Mouse (Mus musculus) hindbrain, embryonic 14.5 days (tissue): ENCODE data around the gene Tmem110. TPM values are rescaled to one million over a fixed set of nuclear protein-coding genes. Genes with fewer than 3 reads are reported as not detected.
A peak's percentile ranks its signal among the peaks of the same experiment; 100 is the strongest.

Source experiments
- ATAC-seq: fragments of 200-750 bp; cut with Nextera tagmentation; 2 replicates; pipeline ENCODE4 v1.8.0; 2017; ENCODE audit warnings: moderate number of reproducible peaks, mild to moderate bottlenecking, moderate TSS enrichment, moderate library complexity; ENCODE audit not compliant: low FRiP score
- DNase-seq: peaks from one replicate; pipeline ENCODE4 v3.0.0-alpha.2; 2015; ENCODE audit warnings: low spot score
- H3K27ac ChIP-seq: fragments of 300-500 bp; sonication (generic); 2 replicates; pipeline ENCODE4 v1.5.1; 2014; ENCODE audit warnings: mild to moderate bottlenecking, moderate library complexity
- H3K27me3 ChIP-seq: fragments of 300-500 bp; sonication (generic); 2 replicates; pipeline ENCODE4 v1.6.1; 2014; ENCODE audit warnings: mild to moderate bottlenecking, low read length, mixed read lengths; ENCODE audit not compliant: control insufficient read depth, insufficient read depth
- H3K36me3 ChIP-seq: fragments of 300-500 bp; sonication (generic); replicated peaks from 2 replicates; pipeline ENCODE4 v1.6.1; 2014; ENCODE audit not compliant: control insufficient read depth, insufficient read depth
- H3K4me1 ChIP-seq: fragments of 300-500 bp; sonication (generic); replicated peaks from 2 replicates; pipeline ENCODE4 v1.6.1; 2014; ENCODE audit warnings: antibody characterized with exemption, low read length, mixed read lengths; ENCODE audit not compliant: control insufficient read depth, insufficient read depth
- H3K4me2 ChIP-seq: fragments of 300-500 bp; sonication (generic); replicated peaks from 2 replicates; pipeline ENCODE4 v1.6.1; 2014; ENCODE audit warnings: mild to moderate bottlenecking, moderate library complexity
- H3K4me3 ChIP-seq: fragments of 300-500 bp; sonication (generic); replicated peaks from 2 replicates; pipeline ENCODE4 v1.5.1; 2014; ENCODE audit warnings: mild to moderate bottlenecking, low read length
- H3K9ac ChIP-seq: fragments of 300-500 bp; sonication (generic); 2 replicates; pipeline ENCODE4 v1.6.1; 2014
- H3K9me3 ChIP-seq: fragments of 300-500 bp; sonication (generic); 2 replicates; pipeline ENCODE4 v1.6.1; 2016; ENCODE audit warnings: low read length; ENCODE audit not compliant: control insufficient read depth
- WGBS: fragments of 180-500 bp; shearing (Covaris S2); extraction: QIAGEN DNeasy Blood & Tissue Kit; methylation state at CpG from one replicate; pipeline ENCODE4 v1.1.7; 2014; 5-methylcytosine and 5-hydroxymethylcytosine counted together
- polyA plus RNA-seq: library from polyadenylated mRNA; unstranded; fragments of >200 nt; fragmentation: Nextera tagmentation; extraction: Ambion mirVana; gene quantifications from 2 replicates; pipeline ENCODE4 v1.2.1, GENCODE M21; 2014

Tmem110 gene
- polyA plus RNA-seq, result 21.6 and 24.0 TPM in 2 replicates

DNA sequence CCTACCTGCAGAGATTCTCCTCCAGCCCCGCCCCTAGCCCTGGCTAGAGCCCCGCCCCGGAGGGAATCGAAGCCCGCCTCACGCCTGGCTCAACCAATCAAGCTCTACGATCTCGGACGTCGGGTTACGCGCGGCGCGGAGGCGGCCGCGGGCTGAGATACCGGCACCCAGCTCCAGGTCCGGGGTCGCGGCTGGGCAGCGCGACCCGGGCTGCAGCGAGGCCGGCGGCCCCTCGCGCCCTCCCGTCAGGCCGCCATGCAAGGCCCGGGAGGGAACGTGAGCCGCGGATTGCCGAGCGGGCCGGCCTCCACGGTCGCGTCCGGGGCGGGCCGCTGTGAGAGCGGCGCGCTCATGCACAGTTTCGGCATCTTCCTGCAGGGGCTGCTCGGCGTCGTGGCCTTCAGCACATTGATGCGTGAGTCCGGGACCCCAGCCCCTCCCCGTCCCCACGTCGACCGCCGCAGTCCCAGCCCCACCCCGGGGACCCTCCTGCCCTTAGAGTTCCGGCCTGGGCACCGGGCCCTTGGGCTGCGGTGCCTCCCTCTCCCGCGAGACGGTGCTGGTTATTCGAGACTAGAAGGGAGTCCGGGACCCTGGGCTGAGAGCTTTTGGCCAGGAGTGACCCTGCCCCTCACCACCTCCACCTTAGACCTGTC, at the start of gene Tmem110:
Gene Tmem110, plus strand, starts transcription at position 115 of the 656 bp plus-strand sequence.
- H3K27ac ChIP-seq, result peak within 1 kb of the TSS; percentile 67
- H3K4me2 ChIP-seq, result peak within 1 kb of the TSS; percentile 75
- peak within 1 kb of the TSS; percentile 93 for H3K9ac ChIP-seq
- peaks cover 4% of the 10 kb centered on the region; the same call in 1 of the 2 replicates for H3K36me3 ChIP-seq
- peaks cover 16% of the 10 kb centered on the region for H3K4me1 ChIP-seq
- no peaks in the 10 kb centered on the region for H3K27me3 ChIP-seq
- DNase-seq, result peak; percentile 84
- peak; percentile 97 for ATAC-seq
- peak within 1 kb of the TSS; percentile 92 for H3K4me3 ChIP-seq
- WGBS, result under 1% methylated on average over 63 of the region's 68 CpGs
- no peaks in the 10 kb centered on the region for H3K9me3 ChIP-seq

DNA sequence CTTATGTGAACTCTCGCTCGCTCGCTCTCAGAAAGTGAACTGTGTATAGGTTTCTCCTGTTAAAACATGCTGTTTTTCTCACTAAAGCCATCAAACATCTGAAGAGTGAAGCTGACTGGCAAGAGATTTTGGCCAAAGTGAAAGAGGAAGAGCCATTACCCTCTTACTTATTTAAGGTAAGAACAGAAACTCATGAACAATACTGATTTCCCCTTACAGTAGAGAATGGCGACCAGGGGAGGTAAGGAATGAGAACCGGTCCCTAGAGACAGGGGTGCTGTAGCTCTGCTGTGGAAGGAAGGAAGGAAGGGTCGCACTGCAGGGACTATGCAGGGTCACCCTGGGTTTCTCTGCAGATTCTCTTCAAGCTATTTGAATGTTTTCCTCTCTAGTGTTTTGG, 40.8 kb upstream of the Tmem110 start:
- Histone ChIP-seq H3K4me1 (no peaks in the 10 kb centered on the region), H3K9me3 (no peaks in the 10 kb centered on the region), H3K27me3 (no peaks in the 10 kb centered on the region), H3K27ac (no peak overlapping the region), H3K36me3 (peaks cover 48% of the 10 kb centered on the region), H3K9ac (no peak overlapping the region), H3K4me3 (no peak overlapping the region), H3K4me2 (no peak overlapping the region)
- no peak for ATAC-seq
- 94% methylated on average over 6 of the region's 6 CpGs for WGBS
- no peak for DNase-seq

DNA sequence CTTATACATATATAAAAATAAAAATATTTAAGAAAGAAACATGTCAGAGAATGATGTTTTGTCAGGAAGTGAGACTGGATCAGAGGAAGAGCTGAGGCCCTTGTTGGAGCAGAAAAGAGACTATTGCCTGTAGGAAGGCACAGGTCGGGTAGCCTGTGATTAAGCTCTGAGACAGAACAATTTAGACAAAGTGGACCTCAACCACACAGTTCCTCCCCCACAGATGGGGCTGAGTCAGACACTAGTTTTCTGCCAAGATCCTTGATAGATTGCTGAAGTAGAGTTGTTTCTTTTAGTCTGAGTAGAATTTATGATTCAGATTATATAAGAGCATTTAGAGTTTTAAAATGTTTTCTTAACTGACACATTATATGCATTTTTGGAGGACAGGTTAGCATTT, 35.9 kb upstream of the Tmem110 start:
- Histone ChIP-seq H3K27me3 (no peaks in the 10 kb centered on the region), H3K36me3 (peaks cover 51% of the 10 kb centered on the region), H3K4me1 (no peaks in the 10 kb centered on the region), H3K9me3 (no peaks in the 10 kb centered on the region), H3K4me2 (no peak overlapping the region), H3K27ac (no peak overlapping the region), H3K4me3 (no peak overlapping the region), H3K9ac (no peak overlapping the region)
- WGBS, result 73% methylated on average over 1 of the region's 1 CpGs
- DNase-seq (no peak), ATAC-seq (no peak)

DNA sequence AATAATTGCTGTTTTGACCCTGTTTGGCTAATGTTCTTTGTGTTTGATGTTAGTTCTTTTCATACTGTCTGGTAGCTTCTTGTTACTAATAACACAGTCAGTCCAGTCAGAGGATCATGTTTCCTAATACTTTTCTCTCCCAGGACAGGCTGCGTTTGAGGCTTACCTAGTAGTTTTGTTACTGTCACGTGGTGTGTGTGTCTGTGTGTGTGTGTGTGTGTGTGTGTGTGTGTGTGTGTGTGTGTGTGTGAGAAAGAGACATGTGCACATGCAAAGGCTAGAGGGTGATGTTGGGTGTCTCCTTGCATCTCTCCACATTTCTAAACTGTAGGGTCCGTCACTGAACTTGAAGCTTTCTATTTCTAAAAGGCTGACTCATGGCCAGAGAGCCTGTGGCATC, 32.5 kb upstream of the Tmem110 start:
- Histone ChIP-seq H3K4me3 (no peak overlapping the region), H3K4me1 (no peaks in the 10 kb centered on the region), H3K27me3 (no peaks in the 10 kb centered on the region), H3K27ac (no peak overlapping the region), H3K36me3 (peaks cover 42% of the 10 kb centered on the region), H3K9ac (no peak overlapping the region), H3K4me2 (no peak overlapping the region), H3K9me3 (no peaks in the 10 kb centered on the region)
- no peak for ATAC-seq
- no peak for DNase-seq
- 86% methylated on average over 3 of the region's 3 CpGs for WGBS

DNA sequence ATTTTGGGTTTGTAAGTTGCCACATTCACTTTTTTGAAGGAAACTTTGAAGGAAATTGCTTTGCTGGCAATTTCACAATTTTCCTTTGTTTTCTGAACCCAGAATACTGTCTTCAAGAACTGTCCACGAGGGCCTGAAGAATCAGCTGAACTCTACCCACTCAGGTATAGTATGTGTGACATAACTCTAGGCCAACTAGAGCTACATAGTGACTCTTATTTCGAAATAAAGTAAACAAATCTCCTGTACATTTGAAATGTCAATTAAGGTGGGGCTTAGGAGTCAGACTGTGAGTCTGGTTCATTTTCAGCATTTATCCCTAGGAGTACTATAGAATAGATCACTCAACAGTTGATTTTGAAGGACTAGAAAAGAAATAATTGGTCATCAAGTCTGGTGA, 23.6 kb upstream of the Tmem110 start:
- 93% methylated on average over 2 of the region's 2 CpGs for WGBS
- H3K27ac ChIP-seq, result no peak overlapping the region

DNA sequence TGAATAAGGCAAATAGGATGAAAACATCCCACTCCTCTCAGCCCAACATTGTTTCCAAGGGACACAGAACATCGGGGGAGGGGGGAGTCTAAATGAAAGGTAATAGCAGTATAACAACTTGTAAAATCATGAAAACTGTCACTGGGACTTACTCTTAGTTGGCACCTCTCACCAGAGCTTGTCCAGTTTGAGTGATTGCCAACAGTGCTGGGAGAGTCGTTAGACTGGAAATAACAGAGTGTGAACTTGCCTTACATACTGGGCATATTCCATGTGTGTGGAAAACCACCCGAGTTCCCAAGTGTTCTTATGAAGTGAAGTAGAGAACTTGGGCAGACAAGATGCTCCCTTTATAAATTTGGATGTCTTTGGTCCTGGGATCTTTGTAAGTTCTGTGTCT, 4.3 kb upstream of the Tmem110 start:
- H3K36me3 ChIP-seq, result peaks cover 46% of the 10 kb centered on the region
- WGBS, result 92% methylated on average over 3 of the region's 3 CpGs
- H3K9ac ChIP-seq, result no peak overlapping the region
- no peak overlapping the region for H3K27ac ChIP-seq
- H3K4me3 ChIP-seq, result no peak overlapping the region
- ATAC-seq (no peak), DNase-seq (no peak)
- no peak overlapping the region for H3K4me2 ChIP-seq
- no peaks in the 10 kb centered on the region for H3K9me3 ChIP-seq
- peaks cover under 1% of the 10 kb centered on the region; the same call in 1 of the 2 replicates for H3K4me1 ChIP-seq
- no peaks in the 10 kb centered on the region for H3K27me3 ChIP-seq

More for the DNA sequence above, 23.6 kb upstream of the Tmem110 start:
- Histone ChIP-seq H3K9ac (no peak overlapping the region), H3K9me3 (no peaks in the 10 kb centered on the region), H3K4me2 (no peak overlapping the region), H3K27me3 (no peaks in the 10 kb centered on the region), H3K36me3 (peaks cover 48% of the 10 kb centered on the region), H3K4me1 (no peaks in the 10 kb centered on the region), H3K4me3 (no peak overlapping the region)
- ATAC-seq (no peak), DNase-seq (no peak)

DNA sequence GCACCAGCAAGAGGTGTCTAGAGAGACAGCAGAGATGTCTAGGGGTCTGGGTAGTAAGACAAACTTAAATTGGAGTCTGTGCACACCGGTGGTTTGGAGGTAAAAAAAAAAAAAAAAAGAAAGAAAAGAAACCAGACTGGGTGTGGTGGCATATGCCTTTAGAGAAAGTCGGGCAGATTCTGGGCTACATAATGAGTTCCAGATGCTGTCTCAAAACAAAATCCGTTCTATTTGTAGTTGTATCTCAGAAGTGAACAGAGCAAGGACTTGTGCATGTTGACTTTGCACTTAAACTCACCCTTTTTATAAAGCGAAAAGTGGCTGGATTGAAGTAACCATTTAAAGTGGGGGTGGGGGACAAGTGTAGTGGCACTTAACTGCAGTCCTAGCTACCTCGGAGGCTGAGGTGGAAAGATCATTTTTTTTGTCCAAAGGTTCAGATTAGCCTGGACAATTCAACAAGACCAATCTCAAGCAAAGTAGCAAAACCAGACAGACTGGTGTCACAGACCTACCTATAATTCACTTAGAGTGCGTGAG, 864 bp upstream of the Tmem110 start:
- H3K9me3 ChIP-seq, result no peaks in the 10 kb centered on the region
- H3K27me3 ChIP-seq, result no peaks in the 10 kb centered on the region
- ATAC-seq (no peak), DNase-seq (no peak)
- WGBS, result 78% methylated on average over 6 of the region's 6 CpGs
- no peak overlapping the region for H3K4me2 ChIP-seq
- peaks cover 16% of the 10 kb centered on the region for H3K4me1 ChIP-seq
- H3K36me3 ChIP-seq, result peaks cover 15% of the 10 kb centered on the region; the same call in 1 of the 2 replicates
- H3K9ac ChIP-seq, result no peak overlapping the region
- H3K4me3 ChIP-seq, result no peak overlapping the region
- no peak overlapping the region for H3K27ac ChIP-seq

DNA sequence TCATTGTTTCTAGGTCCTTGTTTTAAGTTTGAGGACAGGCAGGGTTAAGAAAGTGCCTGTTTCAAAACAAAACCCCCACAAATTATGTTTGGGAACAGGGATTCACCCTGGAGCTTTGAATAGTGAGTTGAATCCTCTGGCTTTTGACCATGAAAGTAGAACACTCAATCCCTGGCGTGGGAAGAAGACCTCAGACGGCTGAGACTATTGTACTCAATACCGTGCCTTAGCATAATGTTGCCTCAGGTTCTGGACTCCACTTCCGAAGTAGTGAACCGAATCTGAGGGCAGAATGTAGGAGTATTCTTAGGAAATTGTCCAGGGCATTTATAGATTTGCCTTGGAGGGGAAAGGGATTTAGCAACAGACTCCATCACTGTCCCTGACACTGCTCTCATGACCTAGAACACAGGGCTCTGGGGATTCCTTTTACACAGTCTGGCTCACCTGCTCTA, 342 bp upstream of the Tmem110 start:
- peak overlapping the region; percentile 75 for H3K4me2 ChIP-seq
- H3K27ac ChIP-seq, result no peak overlapping the region
- DNase-seq (no peak), ATAC-seq (no peak)
- H3K36me3 ChIP-seq, result peaks cover 10% of the 10 kb centered on the region; the same call in 1 of the 2 replicates
- H3K9ac ChIP-seq, result peak overlapping the region; percentile 93; the same call in 1 of the 2 replicates
- H3K4me3 ChIP-seq, result peak overlapping the region; percentile 92
- H3K9me3 ChIP-seq, result no peaks in the 10 kb centered on the region
- 36% methylated on average over 5 of the region's 5 CpGs for WGBS
- no peaks in the 10 kb centered on the region for H3K27me3 ChIP-seq
- peaks cover 16% of the 10 kb centered on the region for H3K4me1 ChIP-seq

DNA sequence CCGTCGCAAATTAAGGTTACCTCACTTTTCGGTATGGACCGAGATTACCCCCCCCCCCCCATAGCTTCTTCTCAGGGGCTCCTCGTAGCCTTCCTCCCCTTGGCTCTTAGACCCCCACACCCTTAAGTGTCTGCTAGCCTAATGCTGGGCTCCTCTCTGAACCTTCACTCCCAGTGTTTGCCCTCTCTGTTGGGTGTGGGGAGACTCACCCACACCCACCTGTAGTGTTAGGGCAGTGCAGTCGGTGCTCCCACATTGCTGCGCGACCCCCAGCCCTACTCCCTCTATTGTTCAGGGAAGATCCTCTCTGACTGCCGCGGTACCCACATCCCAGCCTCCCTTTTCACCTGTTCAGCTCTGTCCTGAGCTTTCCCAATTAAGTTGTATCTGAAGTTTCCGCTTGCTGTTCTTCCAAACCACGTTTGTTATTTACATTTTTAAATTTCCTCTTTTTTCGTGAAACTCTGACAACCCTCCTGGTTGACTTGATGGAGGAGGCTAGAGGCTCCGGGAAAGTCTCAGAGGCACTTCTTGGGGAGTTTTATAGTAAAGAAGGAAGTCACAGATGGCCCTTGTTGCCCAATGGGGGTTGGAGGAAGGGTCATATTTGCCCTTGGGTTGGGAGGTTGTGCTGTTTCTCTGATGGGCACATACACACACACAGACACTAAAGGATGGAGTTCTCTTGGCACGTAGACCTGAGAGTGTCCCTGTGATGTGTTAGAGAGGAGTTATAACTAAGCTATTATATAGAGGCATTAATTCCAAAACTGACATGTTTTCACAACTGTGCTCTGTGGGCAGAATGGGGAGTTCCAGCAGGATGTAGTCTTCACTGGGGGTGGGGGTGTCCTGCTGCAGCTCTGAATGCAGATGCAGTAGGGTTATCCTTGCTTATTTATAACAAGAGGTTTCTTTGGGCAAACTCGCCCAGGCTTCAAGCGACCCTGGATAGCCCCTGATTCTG, 1.1 kb downstream of the Tmem110 start:
- no peaks in the 10 kb centered on the region for H3K9me3 ChIP-seq
- H3K4me2 ChIP-seq, result peak overlapping the region; percentile 75
- 18% methylated on average over 17 of the region's 17 CpGs for WGBS
- 0 out of 2 replicates have a peak overlapping the region, but pooled peaks have one; percentile 67 for H3K27ac ChIP-seq
- ATAC-seq (peak; percentile 49), DNase-seq (no peak)
- peak overlapping the region; percentile 92 for H3K4me3 ChIP-seq
- peak overlapping the region; percentile 93 for H3K9ac ChIP-seq
- no peaks in the 10 kb centered on the region for H3K27me3 ChIP-seq
- peaks cover 16% of the 10 kb centered on the region for H3K4me1 ChIP-seq
- H3K36me3 ChIP-seq, result no peaks in the 10 kb centered on the region
